Mouse (Mus musculus) natural killer cell, adult 2 months (primary cell): ENCODE data around the gene Knstrn.

Source experiments
- DNase-seq, 2 experiments: peaks; one replicate each; pipeline ENCODE4 v3.0.0; 2022; ENCODE audit warnings: low spot score in 2 of 2

The Knstrn gene

DNA sequence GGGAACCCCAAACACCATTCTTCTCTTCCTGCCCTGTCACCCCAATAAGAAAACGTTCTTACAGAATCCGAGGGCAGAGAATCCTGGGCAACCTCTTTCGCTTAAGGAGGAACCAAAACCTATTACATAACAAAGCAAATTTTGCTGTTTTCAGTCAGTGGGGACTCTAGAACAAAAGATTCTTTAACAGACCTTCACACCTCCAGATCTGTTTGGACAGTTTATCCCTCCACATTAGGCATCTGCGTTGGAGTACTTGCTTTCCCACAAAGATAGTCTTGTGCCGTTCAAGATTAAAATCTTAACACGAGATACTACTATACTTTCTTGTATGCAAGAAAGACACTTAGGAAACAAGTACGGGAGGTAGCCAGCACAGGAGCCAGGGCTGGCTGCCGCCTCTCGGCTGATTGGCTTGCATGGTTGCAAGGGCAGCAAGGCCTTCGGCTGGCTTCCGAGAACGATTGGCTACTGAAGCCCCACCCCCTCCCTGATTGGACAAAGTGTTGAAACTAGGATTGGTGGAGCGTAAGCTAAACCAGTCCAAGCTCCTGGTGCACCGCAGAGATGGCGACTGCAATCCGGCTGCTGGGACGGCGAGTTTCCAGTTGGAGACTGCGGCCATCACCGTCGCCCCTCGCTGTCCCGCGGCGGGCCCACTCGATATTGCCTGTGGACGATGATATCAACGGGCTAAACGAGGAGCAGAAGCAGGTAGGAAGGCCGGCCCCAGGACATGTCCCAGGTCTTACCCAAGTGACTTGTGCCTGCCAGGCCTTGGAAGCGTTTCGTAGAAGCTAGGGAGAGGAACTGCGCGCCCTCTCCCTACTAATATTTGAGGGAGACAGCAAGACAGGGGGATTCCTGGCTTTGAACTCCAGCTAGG is 47.9 kb downstream of the Knstrn start, which contains the start of gene Ivd:
Gene Ivd (plus strand): TSS at position 501 of the 886 bp plus-strand sequence.
- peak; percentile 82 to 85 for DNase-seq

DNA sequence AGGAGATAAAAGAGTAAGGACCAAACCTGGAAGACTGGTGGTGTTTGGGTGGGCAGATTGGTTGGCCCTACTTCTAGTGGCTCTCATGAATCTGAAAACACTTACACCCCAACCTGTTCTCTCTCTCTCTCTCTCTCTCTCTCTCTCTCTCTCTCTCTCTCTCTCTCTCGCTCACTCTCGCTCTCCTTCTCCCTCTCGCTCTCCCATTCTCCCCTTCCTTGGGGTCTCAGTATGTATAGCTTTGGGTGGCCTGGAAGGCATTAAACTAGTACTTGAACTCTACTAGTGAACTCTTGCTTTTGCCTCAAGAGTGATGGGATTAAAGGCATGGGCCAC is 48.5 kb downstream of the Knstrn start:
- DNase-seq = no peak

DNA sequence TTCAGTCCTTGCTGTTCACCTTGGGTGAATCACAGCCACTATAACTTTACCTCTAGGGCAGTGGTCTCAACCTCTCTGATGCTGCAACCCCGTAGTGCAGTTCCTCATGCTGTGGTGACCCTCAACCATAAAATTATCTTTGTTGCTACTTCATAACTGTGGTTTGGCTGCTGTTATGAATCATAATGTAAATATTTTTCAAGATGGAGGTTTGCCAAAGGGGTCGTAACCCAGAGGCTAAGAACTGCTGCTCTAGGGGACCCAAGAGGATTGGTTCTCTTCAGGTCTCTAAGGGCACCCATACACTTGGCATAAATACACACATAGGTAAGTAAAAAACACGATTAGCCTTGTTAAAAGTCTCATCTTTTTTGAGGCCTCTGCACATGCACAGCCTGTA is 56.8 kb downstream of the Knstrn start:
- no peak for DNase-seq

DNA sequence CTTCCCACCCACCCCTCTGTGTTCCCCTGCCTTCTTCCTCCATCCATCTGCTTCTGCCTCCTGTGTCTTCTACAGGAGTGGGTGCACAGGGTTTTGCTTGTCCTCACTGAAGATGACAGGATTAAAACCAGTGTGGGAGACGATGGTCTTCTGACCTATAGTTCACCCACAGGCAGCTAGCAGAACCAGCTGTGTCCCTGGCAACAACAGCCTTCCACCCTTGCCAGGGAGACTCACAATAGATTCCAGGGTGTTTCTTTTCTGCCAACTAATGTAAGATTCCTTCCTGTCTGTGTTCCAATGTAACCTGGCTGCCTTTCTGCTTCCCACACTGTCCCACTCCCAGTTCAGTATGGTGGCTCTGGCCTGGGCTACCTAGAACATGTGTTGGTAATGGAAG is 57.2 kb downstream of the Knstrn start:
- DNase-seq = no peak

DNA sequence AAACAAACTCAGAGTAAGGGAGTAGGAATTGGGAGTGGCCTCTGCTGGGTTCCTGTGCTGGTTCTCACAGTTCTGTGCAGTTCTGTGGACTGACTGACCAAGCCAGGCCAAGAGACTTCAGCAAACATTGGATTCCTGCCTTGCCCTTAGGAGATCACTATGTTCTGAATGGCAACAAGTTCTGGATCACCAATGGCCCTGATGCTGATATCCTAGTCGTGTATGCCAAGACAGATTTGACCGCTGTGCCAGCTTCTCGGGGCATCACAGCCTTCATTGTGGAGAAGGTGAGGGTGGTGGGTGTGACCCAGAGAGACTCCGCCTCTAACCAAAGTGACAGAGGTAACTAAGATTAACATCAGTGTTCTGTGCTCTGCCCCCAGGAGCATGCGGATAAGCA is 59.2 kb downstream of the Knstrn start:
- no peak for DNase-seq

DNA sequence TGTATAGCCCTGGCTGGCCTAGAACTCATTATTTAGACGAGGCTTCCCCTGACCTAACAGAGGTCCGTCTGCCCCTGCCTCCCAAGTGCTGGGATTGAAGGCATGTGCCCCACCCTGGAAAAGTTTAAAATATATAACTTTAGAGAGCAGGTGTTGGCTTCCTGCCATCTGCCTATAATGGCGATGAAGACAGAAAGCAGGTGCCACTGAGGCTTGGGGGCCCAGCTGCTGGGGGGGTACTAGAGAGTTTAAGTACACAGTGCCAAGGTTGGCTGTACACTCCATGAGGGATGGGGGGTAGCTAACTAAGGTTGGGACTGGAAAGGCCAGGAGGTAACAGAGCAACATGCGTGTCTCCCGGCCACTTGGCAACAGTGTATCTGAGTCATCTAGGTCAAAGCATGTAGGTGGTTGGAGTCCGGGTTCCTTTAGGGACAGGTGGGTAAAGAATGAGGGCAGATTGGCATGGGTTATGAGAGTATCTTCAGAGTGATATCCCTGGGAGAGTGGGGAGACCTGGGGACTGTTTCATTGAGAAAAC is 60.2 kb downstream of the Knstrn start:
- DNase-seq = no peak

DNA sequence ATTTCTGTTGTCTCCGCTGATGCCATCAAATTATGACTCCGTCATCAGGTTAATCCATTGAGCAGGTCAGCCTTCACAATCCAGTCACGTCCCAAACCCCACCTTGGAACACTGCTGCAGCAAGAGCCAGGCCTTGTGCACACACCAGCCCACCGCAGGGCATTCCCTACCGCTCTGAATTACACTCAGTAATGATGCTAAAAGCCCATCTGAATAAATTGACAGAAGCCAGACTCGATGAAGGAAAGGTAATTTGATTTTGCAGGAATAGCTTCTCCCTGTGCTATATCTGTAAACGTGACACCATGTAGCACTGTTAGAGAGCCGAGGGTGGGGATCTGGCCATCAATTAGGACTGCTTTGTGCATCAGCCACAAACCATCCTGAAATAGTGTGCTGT is 61.5 kb downstream of the Knstrn start:
- DNase-seq = no peak

DNA sequence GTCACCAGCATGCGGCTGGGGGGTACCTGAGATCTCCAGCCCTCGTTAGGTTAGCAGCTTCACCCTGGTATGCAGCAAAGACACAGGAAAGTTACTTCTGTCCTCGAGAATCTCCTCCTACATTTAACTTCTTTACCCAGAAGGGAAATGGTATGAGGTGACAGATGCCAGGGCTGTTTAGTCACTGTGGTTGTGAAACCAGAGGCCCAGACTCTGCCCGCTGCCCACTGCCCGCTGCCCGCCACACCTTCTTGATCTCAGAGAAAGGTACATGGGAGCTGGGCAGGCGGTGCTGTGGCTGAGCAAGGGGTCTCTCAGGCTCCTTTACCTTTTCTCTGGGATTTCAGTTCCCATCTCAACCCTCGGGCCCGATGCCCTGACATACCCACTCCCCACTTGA is 62.6 kb downstream of the Knstrn start:
- no peak for DNase-seq

DNA sequence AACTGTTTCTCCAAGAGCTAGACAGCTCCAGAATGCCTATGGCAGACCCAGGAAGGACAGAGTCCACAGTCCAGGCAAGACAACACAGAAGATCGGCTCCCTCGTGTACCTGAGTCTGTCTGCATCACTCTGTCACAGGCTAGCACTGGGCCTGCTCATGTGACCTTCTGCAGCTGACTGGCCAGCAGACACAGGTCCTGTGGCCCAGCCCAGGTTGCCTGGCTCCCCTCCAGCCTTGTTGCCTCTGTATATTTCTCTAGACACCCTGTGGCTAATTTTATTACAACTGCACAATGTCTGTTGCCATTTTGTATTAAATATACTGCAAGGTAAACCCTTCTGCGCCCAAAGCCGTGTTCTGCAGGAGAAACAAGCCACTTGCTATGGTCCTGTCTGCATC is 67.2 kb downstream of the Knstrn start:
- DNase-seq = no peak

DNA sequence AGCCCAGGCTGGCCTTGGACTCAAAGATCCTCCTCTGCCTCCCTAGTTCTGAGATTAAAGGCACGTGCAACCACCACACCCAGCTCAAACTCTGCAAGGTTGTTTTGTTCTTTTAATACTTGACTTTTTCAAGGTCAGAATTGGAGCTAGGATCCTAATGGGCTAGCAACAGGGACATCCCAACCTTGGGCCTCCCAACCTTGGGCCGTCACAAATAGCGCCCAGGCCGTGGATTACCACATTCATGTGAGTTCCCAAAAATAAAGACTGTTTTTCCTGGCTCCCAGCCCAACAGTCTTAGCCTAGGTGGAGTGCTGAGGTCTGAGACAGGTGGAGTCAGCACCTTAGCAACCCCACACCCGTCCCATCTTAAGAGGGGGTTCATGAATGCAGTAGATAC is 68.2 kb downstream of the Knstrn start:
- no peak for DNase-seq

DNA sequence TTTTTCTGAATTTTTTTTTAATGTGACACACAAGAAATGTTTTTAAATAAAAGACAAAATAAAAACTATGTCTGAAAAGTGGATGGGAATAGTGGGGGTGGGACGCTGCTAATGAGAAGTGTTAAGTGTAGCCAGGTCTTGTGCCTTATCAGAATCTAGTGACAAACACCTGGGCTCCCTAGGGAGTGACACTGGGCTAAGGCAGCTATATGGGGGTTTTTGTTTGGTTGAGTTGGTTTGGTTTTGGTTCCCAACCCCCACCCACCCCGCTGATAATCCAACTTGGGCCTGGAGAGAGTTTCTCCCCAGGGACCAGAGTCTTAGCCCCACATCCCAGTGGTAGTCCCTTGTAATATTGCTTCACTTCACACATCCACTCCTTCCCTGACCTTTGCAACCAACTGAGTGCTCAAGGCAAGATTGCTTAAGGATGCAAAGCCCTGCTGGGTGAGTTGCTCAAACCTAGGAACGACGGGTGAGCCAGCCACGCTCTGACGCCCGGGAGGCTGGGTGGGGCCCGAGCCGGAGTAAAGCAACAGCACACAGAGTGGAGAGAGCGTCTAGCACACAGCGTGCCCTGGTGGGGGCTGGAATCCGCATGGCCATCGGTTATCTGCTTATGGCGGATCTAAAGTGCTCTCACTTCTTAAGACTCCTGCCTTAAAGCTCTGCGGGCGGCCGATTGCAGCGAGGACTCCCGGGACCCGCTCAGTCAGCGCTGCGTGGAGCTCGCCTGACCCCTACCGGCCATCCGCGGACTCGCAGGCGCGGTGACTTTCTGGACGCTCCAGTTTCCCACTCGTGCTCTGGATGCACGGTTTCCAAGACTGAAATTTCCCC is 69.3 kb downstream of the Knstrn start:
- DNase-seq = peak; percentile 65 to 82

DNA sequence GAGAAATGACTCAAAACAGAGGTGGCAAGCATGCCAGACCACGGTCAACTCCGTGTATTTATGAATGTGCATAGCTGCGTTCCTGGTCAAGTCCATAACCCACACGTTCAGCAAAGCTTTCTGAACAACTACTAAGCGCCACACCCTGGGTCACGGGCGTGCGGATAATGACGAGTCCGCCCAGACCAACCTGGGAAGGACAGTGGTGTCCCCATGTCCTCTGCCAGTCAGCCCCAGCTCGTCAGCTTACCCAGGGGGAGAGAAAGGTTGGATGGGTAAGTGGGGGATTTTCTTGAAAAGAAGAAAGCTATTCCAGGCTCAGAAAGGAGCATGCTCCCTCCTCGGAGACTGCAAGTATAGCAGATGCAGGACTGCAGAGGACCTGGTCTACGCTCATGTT is 73.6 kb downstream of the Knstrn start:
- DNase-seq = no peak

DNA sequence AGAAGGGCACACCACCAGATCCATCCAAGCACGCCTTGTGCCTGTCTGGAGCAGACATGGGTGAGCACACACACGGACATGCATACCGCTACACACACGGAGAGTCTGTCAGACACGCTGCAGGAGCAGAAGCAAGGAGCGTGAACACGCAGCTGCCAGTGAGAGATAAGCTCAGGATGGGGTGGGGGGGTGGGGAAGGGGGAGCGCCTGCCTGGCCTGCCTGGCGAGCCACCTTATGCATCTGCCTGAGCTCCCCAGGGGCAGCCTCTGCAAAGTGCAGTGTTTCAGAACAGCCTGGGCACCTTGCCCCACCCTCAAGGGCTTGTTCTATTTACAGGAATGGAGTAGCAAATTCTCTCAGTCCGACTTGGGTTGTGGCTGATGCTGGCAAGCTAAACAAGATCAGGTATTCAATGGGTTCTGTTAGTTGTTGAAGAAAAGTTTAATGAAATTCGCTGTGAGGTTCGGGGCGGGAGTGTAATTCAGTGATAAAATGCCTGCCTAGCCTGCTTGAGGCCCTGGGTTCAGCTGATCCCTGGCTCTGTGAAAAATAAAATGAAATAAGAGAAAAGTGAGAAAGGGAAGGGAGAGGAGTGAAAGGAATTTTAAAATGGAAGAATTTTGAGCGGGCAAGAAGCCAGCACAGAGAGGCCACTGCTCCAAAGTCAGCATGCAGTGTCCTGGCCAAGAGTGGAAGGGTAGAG is 74.2 kb downstream of the Knstrn start:
- no peak for DNase-seq

DNA sequence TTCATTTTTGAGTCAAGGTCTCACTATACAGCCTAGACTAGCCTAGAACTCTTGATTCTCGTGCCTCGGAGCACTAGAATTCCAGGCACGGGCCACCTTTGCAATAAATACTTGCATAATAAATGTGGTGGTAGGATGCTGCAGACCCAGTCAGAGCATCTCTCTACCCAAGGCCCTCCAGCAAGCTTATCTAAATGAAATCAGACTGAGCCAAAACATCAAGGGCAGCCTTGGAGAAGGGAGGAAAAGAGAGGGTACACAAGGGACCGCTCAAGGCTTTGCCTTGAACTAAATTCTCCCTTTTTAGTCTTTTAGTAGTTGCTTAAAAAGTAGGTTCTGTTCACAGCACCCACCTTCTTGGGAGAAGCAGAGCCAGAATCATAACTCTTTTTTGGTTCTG is 77.4 kb downstream of the Knstrn start:
- DNase-seq = no peak

DNA sequence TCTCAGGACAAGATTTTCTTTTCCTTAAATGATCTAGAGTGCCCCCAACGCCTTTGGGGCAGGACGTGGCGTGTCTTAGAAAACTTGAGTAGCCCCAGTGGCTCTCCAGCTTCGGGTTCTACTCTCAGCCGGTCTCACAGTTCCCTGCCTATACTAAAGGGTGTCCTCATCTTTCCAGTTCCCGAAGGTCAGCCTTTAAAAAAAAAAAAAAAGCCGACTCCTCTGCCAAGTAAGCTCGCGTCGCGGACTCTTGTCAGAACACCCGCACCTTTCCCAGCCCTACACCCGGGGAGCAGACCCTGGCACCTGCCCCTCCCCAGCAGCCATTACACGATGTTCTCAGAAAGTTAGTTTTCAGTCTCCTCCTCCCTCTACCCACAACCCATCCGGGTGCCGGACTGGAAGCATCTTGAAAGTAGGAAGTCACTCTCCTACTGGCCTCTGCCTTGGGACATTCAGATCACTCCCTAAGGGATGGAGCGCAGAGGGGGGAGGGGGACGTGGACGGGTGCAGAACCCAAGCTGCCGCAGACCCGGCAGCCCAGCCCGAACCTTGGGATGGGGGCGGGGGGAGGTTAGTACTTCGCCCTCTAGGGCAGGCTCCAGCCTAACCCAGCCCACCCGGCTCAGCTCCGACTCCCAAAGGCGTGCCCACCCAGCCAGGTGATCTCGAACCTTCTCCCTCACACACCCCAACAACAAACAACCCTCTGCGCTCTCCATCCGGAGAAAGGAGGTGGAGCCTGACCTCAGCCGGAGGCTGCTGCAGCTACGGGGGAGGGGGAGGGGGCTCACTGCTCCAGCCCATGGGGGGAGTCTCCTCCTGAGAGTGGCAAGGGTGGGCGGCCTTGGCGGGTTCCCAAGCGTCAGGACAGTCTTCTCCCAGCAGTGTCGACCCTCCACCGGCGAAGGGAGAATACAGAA is 82.4 kb downstream of the Knstrn start:
- peak in 1 of 2 experiments; percentile 20 for DNase-seq

DNA sequence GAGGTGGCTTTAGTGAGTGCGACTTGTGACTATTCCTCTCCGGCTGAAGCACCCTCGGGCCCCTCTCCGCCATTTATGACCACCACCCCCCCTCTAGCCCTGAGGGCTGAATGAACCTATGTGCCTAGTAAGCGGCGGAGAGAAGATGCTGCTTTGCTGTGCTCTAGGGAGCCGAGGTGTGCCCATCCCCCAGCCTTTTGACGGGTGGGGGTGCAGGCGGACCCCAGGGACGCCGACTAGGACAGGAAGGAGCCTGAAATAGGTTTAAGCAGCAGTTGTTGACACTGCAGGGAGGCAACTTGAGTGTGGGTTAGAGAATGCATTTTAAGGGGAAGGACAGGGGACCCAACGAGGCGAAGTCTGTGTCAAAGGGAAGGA is 83.1 kb downstream of the Knstrn start:
- DNase-seq = peak; percentile 13 to 31

DNA sequence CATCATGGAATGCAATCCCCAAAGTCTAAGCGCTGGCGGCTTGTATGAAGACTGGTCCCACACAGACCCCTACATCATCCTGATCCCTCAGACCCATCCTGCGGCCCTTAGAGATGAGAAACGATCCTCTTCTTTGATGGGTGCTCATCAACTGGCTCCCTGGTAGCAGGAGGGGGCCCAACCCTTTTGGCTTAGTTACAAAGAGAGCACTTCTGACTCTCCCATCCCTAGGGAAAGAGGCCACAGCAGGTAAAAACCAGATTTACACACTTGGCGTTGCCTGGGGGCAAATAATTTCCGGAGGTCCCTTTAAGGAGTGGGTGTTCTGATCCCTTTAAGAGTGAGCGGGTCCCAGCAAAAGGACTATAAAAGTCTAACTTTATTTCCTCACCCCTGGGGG is 83.6 kb downstream of the Knstrn start:
- no peak for DNase-seq

DNA sequence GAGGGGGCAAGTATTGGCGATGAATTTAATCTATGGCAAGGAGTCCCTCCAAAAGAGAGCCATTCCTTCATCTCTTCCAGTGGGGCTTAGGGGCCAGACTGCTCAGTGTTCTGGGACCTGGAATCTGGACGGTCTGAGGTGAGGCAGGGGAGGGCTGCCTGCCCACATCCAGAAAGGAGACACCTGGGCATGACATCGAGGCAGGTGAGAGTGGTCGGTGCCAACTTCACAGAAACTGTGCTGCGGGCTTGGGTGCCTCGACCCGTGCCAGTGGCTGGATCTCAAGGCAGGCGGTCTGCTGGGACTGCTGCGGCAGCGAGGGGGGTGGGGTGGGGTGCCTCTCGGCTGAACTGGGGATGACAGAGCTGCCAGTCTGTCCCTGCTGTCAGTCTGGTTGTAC is 84.0 kb downstream of the Knstrn start:
- DNase-seq = no peak

DNA sequence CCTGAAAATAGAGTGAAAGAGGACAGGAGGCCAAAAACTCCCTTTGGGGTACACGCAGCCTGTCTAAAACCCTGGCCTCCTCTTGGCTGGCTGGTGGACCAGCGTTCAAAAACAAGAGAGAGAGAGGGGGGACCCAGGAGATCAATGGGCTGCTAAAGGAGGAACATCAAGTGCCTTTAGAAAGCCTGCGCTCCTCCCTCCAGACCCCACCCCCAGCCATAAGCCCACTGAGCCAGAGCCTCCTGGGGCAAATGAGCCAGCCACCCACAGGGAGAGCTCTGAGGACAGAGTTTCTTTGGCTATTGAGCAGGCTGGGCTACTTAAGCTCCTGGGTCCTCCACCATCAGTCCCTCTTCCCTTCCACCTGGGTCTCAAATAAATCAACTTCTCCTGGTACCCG is 85.0 kb downstream of the Knstrn start:
- DNase-seq = no peak

DNA sequence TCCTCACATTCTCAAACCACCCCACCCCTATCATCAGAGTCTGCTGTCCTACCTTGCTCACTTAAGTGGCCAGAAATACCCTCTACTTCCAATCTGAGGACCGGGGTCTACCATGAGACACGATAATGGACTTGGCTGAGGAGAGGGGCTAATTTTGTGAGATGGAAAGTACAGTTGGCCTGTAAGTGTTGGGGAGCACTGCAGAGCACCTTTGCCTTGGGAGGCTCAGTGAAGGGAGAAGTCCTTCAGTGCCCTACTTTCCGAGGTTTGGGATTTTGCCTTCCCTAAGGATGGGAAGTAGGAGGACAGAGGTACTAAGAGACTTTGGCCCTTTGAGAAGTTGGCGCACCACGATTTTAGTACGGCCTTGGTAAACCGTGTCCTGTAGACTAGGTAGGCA is 85.5 kb downstream of the Knstrn start:
- no peak for DNase-seq
